17 mouse cellular contexts compared by ENCODE assay signal in the genomic region with DNA sequence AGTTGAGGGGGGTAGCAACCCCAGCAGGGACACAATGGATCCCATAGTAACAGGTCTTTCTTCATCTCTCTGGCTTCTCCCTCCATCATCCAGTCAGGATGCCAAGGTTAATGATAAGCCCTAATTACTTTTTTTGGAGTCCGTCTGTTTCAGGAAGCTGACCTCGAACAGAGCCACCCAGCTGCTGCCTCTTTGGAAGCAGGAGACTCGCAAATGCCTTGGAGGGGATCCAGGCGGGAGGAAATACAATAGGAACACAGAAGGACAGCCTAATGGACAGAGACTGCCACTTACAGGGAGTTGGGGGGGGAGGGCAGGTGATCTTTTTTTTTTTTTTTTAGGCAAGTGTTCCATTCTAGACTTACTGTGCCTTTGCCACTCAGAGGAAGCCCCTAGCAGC. TPM values are rescaled to one million over a fixed set of nuclear protein-coding genes. Genes with fewer than 3 reads are reported as not detected.
A peak's percentile ranks its signal among the peaks of the same experiment; 100 is the strongest.
DNase-seq lines count a peak whose midpoint lies in the region.
"Had no signal": no experiment of that assay in that cellular context is flagged by ENCODE, and none has a peak within 500 bp of the region (broad histone marks: within the 10 kb centered on the region; RNA-seq: fewer than 3 reads in every experiment).

No protein-coding gene starts in this region.

- DNase-seq in adrenal gland, adult 2 months: peak; percentile 60
- no peak for DNase-seq in adrenal gland, adult 18-20 months (ENCODE audit: low spot score in 2 of 2)
- peak; percentile 40 for DNase-seq in layer of hippocampus, adult 11-12 months (ENCODE audit: low spot score)
- DNase-seq in layer of hippocampus, adult 9-10 months (ENCODE audit: low spot score): no peak
- DNase-seq in adrenal gland, postnatal 25 days: peak; percentile 40
- peak; percentile 82 to 91 for DNase-seq in cerebellum, postnatal 25 days
- no peak for DNase-seq in spleen, postnatal 10 days (ENCODE audit: low spot score in 2 of 2)
- no peak for DNase-seq in urinary bladder, postnatal 36 days (ENCODE audit: low spot score in 2 of 2)
- DNase-seq: embryo, embryonic 11 days; lung, adult 2 months; thymus, postnatal 4 days had no signal

RNA-seq across cellular contexts. Expression of gene Rph3a, which starts 40.2 kb away (rescaled TPM):
- 1 to 10 TPM; 3.7 to 4.6 TPM for total RNA-seq in adrenal gland, adult 2 months (2021)
- 2.4 and 3.5 TPM in 2 replicates for polyA plus RNA-seq in adrenal gland, adult 2 months (2012; rRNA removed)
- total RNA-seq in adrenal gland, adult 18-20 months (2021): 1 to 10 TPM; 3.3 to 3.6 TPM
- 2.5 and 4.5 TPM in 2 replicates for total RNA-seq in adrenal gland, postnatal 25 days (2021)
- total RNA-seq: G1E; granulocyte monocyte progenitor cell, adult 5-6 weeks; neutrophil, adult 5-6 weeks had no signal
- polyA plus RNA-seq: G1E; inflammation-experienced regulatory T-cells, adult 6 months; lung, adult 2 months had no signal

RNA-seq across cellular contexts. Expression of gene Oas1d, which starts 55.4 kb away (rescaled TPM):
- total RNA-seq in adrenal gland, adult 2 months (2021): not detected
- polyA plus RNA-seq in adrenal gland, adult 2 months (2012; rRNA removed): not detected in 2 replicates
- total RNA-seq in adrenal gland, adult 18-20 months (2021): not detected
- not detected in 2 replicates for total RNA-seq in adrenal gland, postnatal 25 days (2021)
- total RNA-seq: granulocyte monocyte progenitor cell, adult 5-6 weeks; left cerebral cortex, adult 2 months; neutrophil, adult 5-6 weeks had no signal
- polyA plus RNA-seq: forebrain, embryonic 10.5 days; G1E; inflammation-experienced regulatory T-cells, adult 6 months; lung, adult 2 months had no signal

Comparison
In these comparisons a context has a peak if more than half of its experiments do, and no peak if none do; other contexts are left out.
1. DNase-seq: peak in adrenal gland, adult 2 months (single experiment), layer of hippocampus, adult 11-12 months (single experiment), adrenal gland, postnatal 25 days (single experiment) and cerebellum, postnatal 25 days (2 of 2); none in adrenal gland, adult 18-20 months (0 of 2), layer of hippocampus, adult 9-10 months (single experiment), spleen, postnatal 10 days (0 of 2) and urinary bladder, postnatal 36 days (0 of 2).